Mouse (Mus musculus) ES-Bruce4 (cell line): Measurements from ENCODE around the gene Tfcp2l1. TPM values are rescaled to one million over a fixed set of nuclear protein-coding genes. Genes with fewer than 3 reads are reported as not detected.

Source experiments
- H3K27ac ChIP-seq: 2 replicates; pipeline ENCODE4 v1.5.1; 2012; ENCODE audit warnings: low read length, inconsistent platforms; ENCODE audit not compliant: insufficient read depth
- H3K27me3 ChIP-seq: 2 replicates; pipeline ENCODE4 v1.6.1; 2012; ENCODE audit warnings: mild to moderate bottlenecking, low read length, inconsistent platforms; ENCODE audit not compliant: control insufficient read depth, poor library complexity, insufficient read depth, severe bottlenecking
- H3K36me3 ChIP-seq: 2 replicates; pipeline ENCODE4 v1.6.1; 2012; ENCODE audit warnings: inconsistent platforms, mild to moderate bottlenecking, low read length, moderate library complexity; ENCODE audit not compliant: control insufficient read depth, poor library complexity, insufficient read depth, severe bottlenecking
- H3K4me1 ChIP-seq: one replicate; pipeline ENCODE4 v1.8.1; 2011; ENCODE audit warnings: low read length; ENCODE audit not compliant: control insufficient read depth, insufficient read depth
- H3K4me3 ChIP-seq: 2 replicates; pipeline ENCODE4 v1.5.1; 2011; ENCODE audit warnings: low read depth, mild to moderate bottlenecking, low read length
- H3K9ac ChIP-seq: 2 replicates; pipeline ENCODE4 v1.6.1; 2012; ENCODE audit warnings: low read depth, mild to moderate bottlenecking, inconsistent platforms; ENCODE audit not compliant: poor library complexity, severe bottlenecking
- H3K9me3 ChIP-seq: replicated peaks from 2 replicates; pipeline ENCODE4 v1.6.1; 2012; ENCODE audit warnings: mild to moderate bottlenecking, low read length, inconsistent platforms; ENCODE audit not compliant: control insufficient read depth, poor library complexity, insufficient read depth, severe bottlenecking
- CTCF ChIP-seq: IDR thresholded peaks from one replicate; pipeline ENCODE4 v1.8.1; 2011; ENCODE audit warnings: low read depth, low read length
- EP300 ChIP-seq: IDR thresholded peaks from 2 replicates; pipeline ENCODE4 v1.6.1; 2011; ENCODE audit warnings: low read depth, low read length; ENCODE audit not compliant: insufficient read depth
- POLR2A ChIP-seq: IDR thresholded peaks from one replicate; pipeline ENCODE4 v1.8.1; 2011; ENCODE audit warnings: low read length; ENCODE audit not compliant: insufficient read depth
- polyA plus RNA-seq: library from polyadenylated mRNA; stranded (reverse); fragments of >200 nt; gene quantifications from 2 replicates; pipeline ENCODE4 v1.2.4, GENCODE M21; 2011; ENCODE audit warnings: low read depth; ENCODE audit not compliant: missing spikeins, insufficient read depth, insufficient read length

Gene Tfcp2l1
- polyA plus RNA-seq, 1 experiment, result 113 TPM

DNA sequence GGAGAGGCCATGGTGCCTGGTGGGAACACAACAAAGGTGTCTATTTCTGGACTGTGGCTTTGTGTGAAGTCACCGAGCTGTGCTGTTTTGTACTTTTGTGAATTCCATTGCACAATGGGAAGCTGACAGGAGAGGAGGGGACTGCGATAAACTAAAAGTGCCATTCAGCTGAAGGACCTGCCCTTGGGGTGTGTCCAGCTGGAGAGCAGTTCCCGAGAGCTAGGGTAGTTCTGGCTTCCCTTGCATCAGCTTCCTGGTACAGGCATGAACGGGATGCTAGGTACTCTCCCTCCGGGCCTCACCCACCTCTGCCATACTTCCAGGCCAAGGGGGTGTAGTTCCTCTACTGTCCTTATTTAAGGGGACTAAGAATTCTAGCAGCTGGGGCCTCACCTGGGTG is 62.1 kb downstream of the Tfcp2l1 start:
- no peak overlapping the region for H3K4me3 ChIP-seq
- no peaks in the 10 kb centered on the region for H3K27me3 ChIP-seq
- H3K27ac ChIP-seq, result peak overlapping the region; percentile 84
- TF ChIP-seq EP300 (peak; percentile 94), CTCF (no peak), POLR2A (no peak)
- H3K9me3 ChIP-seq, result no peaks in the 10 kb centered on the region
- H3K4me1 ChIP-seq, result peaks cover 2% of the 10 kb centered on the region
- no peak overlapping the region for H3K9ac ChIP-seq
- H3K36me3 ChIP-seq, result no peaks in the 10 kb centered on the region

DNA sequence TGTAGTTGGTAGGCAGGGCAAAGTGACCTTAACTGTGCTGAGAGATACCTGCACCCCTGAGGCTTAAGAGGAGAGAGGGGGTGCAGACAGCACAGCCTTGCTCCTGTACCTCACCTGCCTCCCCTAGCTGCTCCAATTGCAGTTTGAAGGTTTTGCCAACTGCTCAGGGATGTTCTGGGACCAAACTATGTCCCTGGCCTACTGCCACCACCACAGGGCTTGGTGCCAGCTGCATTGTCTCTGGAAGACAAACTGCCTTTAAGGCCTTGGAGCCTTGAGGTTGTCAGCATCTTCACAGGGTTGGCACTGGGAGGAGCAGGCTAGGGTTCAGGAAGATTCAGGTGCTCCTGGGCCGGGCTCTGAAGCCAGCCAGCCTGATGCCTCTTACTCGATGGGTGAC is 66.7 kb downstream of the Tfcp2l1 start:
- Histone ChIP-seq H3K9ac (no peak overlapping the region), H3K4me3 (no peak overlapping the region), H3K4me1 (peaks cover 2% of the 10 kb centered on the region), H3K36me3 (no peaks in the 10 kb centered on the region), H3K9me3 (no peaks in the 10 kb centered on the region), H3K27ac (no peak overlapping the region), H3K27me3 (no peaks in the 10 kb centered on the region)
- TF ChIP-seq CTCF, result no peak
- no peak for TF ChIP-seq POLR2A
- TF ChIP-seq EP300, result no peak

DNA sequence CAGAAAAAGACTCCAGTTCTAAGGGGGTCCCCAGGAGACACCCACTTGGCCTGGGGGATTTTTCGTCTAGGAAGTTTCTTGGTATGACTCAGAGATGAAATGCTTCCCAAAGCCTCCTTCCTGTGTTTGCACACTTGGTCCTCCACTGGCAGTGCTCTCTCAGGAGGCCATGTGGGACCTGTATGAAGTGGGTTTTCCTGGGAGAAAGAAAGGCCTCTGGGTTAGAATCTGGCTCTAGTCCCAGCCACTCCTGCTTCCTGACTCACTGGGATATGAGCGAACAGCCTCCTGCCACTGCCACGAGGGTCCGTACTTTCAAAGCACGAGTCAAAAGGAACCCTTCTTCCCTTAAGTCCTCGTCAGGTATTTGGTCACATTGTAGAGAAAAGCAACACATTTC is 70.2 kb downstream of the Tfcp2l1 start:
- TF ChIP-seq CTCF, result no peak
- TF ChIP-seq EP300, result no peak
- no peak for TF ChIP-seq POLR2A
- no peak overlapping the region for H3K4me3 ChIP-seq
- no peaks in the 10 kb centered on the region for H3K4me1 ChIP-seq
- H3K36me3 ChIP-seq, result no peaks in the 10 kb centered on the region
- H3K9ac ChIP-seq, result no peak overlapping the region
- no peaks in the 10 kb centered on the region for H3K9me3 ChIP-seq
- no peak overlapping the region for H3K27ac ChIP-seq
- H3K27me3 ChIP-seq, result no peaks in the 10 kb centered on the region

DNA sequence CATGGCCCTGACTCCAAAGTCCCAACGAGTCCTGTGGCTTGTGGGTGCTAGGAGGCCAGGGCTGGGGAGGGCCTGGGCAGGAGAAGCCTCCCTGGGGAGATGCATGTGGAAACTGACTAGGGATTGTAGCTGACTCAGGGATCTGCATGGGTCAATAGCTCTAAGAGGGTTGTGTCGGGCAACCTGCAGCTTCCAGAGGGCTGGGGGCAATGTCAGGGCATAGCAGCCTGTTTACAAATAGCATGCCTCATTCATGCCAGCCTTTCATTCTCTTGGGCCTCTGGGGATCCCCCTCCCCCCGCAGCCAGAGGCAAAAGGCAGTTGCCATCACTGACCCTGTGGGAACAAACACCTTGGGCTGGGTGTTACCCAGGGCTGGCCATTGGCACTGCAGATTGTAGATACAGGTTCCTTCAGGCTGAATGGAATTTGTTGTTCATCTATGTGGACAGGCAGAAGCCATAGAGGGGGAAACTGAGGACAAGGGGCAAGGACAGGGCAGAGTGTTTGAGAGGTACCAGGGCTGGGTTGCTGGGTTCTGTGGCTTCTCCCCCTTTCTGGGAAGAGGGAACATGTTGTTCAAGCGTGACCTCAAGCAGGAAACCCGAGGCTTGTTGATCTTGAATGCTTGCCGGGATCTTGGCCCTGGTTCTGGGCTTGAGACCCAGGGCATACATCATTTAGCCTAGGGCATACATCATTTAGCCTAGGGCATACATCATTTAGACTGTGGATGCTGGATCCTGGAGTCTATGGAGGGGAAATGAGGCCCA is 71.6 kb downstream of the Tfcp2l1 start:
- Histone ChIP-seq H3K4me1 (no peaks in the 10 kb centered on the region), H3K36me3 (no peaks in the 10 kb centered on the region), H3K9me3 (no peaks in the 10 kb centered on the region), H3K4me3 (no peak overlapping the region), H3K27ac (no peak overlapping the region), H3K9ac (no peak overlapping the region), H3K27me3 (no peaks in the 10 kb centered on the region)
- TF ChIP-seq EP300 (no peak), POLR2A (no peak), CTCF (no peak)

DNA sequence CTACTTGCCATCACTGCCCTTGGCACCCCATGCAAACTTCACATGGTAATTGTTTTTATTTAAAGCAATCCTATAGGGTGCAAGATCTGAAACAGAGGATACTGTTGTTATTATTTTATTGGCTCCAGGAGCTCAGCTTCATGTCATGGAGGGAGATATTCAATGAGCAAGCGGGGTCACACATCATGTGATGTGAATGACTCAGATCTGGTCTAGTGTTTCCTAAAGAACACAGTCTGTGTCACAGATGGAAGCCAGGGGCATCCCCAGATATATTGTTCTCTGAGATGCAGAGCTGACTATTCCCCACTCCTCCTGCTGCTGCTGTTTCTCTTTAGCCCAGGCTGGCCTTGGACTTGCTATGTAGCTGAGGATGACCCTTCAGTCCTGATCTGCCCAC is 72.2 kb downstream of the Tfcp2l1 start:
- TF ChIP-seq CTCF, result no peak
- TF ChIP-seq EP300, result no peak
- TF ChIP-seq POLR2A, result no peak
- Histone ChIP-seq H3K9me3 (no peaks in the 10 kb centered on the region), H3K4me1 (no peaks in the 10 kb centered on the region)

DNA sequence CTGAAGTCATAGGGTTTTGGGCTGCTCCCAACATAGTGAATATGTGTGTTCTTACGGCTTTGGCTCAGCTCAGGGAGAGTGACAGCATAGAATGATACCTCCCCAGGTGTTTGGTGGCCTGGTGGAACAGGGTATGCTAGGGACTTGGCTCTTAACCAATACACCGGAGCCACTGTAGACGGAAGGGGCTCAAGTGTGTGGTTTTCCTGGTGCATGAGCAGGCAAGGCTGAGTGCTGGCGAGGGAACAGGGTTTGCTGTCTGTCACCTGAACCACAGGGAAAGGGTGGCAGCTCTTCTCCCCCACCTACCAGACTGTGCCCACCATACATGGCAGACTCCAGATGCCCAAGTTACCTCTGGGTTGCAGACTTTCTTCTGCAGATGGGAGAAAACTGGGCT is 83.9 kb downstream of the Tfcp2l1 start:
- no peaks in the 10 kb centered on the region for H3K27me3 ChIP-seq
- H3K27ac ChIP-seq, result no peak overlapping the region
- H3K4me1 ChIP-seq, result no peaks in the 10 kb centered on the region
- H3K4me3 ChIP-seq, result no peak overlapping the region
- H3K9ac ChIP-seq, result no peak overlapping the region
- H3K9me3 ChIP-seq, result no peaks in the 10 kb centered on the region
- TF ChIP-seq EP300 (no peak), CTCF (no peak), POLR2A (no peak)
- H3K36me3 ChIP-seq, result no peaks in the 10 kb centered on the region

More for the DNA sequence above, 72.2 kb downstream of the Tfcp2l1 start:
- Histone ChIP-seq H3K4me3 (no peak overlapping the region), H3K9ac (no peak overlapping the region), H3K27ac (no peak overlapping the region), H3K27me3 (no peaks in the 10 kb centered on the region), H3K36me3 (no peaks in the 10 kb centered on the region)
